Comparison of ENCODE assay signal across 7 mouse cellular contexts in genomic region chr1:171044365-171045078, GRCm38 (mm10). TPM values are rescaled to one million over a fixed set of nuclear protein-coding genes. Genes with fewer than 3 reads are reported as not detected.
DNase-seq lines count a peak whose midpoint lies in the region; ATAC-seq and TF ChIP-seq lines count a peak whose summit lies in the region.

No protein-coding gene starts in this region.

- peak overlapping the region; percentile 72 for H3K9ac ChIP-seq in embryonic facial prominence, embryonic 13.5 days
- H3K9ac ChIP-seq in heart, adult 2 months (ENCODE audit: low read depth, low read length), result peak overlapping the region; percentile 69
- H3K9ac ChIP-seq in limb, embryonic 11.5 days (ENCODE audit: low read length), result peak overlapping the region; percentile 38; the same call in 1 of the 2 replicates
- peak overlapping the region; percentile 61 for H3K9ac ChIP-seq in midbrain, embryonic 13.5 days (replicated peaks)

- 0 out of 2 replicates have a peak, but pooled peaks cover 5% of the 10 kb centered on the region for H3K27me3 ChIP-seq in embryonic facial prominence, embryonic 13.5 days
- H3K27me3 ChIP-seq in heart, adult 2 months (ENCODE audit: control insufficient read depth, insufficient read depth, low read length), result no peaks in the 10 kb centered on the region
- no peaks in the 10 kb centered on the region for H3K27me3 ChIP-seq in kidney, adult 2 months (replicated peaks; ENCODE audit: control insufficient read depth, insufficient read depth, low read length)
- H3K27me3 ChIP-seq in limb, embryonic 11.5 days (ENCODE audit: control insufficient read depth, insufficient read depth, low read length), result no peaks in the 10 kb centered on the region
- no peaks in the 10 kb centered on the region for H3K27me3 ChIP-seq in midbrain, embryonic 13.5 days

- DNase-seq in adrenal gland, postnatal 36 days, result peak; percentile 92 to 94
- peak; percentile 89 to 92 for DNase-seq in heart, adult 2 months
- peak; percentile 92 for DNase-seq in kidney, adult 2 months
- DNase-seq in limb, embryonic 11.5 days (ENCODE audit: low spot score), result peak; percentile 95
- DNase-seq in spleen, adult 12 weeks (ENCODE audit: low spot score), result peak; percentile 84

- WGBS in embryonic facial prominence, embryonic 13.5 days, result under 1% methylated on average over 33 of the region's 33 CpGs
- under 1% methylated on average over 33 of the region's 33 CpGs for WGBS in heart, adult 2 months
- WGBS in kidney, adult 2 months, result under 1% methylated on average over 33 of the region's 33 CpGs
- under 1% methylated on average over 33 of the region's 33 CpGs for WGBS in limb, embryonic 11.5 days
- WGBS in midbrain, embryonic 13.5 days, result under 1% methylated on average over 33 of the region's 33 CpGs

- no peaks in the 10 kb centered on the region for H3K9me3 ChIP-seq in embryonic facial prominence, embryonic 13.5 days
- no peaks in the 10 kb centered on the region for H3K9me3 ChIP-seq in limb, embryonic 11.5 days (ENCODE audit: control insufficient read depth, low read length)
- H3K9me3 ChIP-seq in midbrain, embryonic 13.5 days, result no peaks in the 10 kb centered on the region

- peak; percentile 90 for TF ChIP-seq EP300 in heart, adult 2 months (IDR thresholded peaks at IDR 0.05; ENCODE audit: insufficient read depth, low read depth, low read length)

- no peak for TF ChIP-seq CTCF in heart, adult 2 months (IDR thresholded peaks at IDR 0.05)
- TF ChIP-seq CTCF in kidney, adult 2 months (conservative IDR thresholded peaks at IDR 0.05; ENCODE audit: insufficient read depth, insufficient read length, low read depth, low read length), result no peak

- H3K4me2 ChIP-seq in embryonic facial prominence, embryonic 13.5 days, result peak overlapping the region; percentile 59
- peak overlapping the region; percentile 43 for H3K4me2 ChIP-seq in limb, embryonic 11.5 days (ENCODE audit: low read depth, severe bottlenecking)
- H3K4me2 ChIP-seq in midbrain, embryonic 13.5 days (replicated peaks), result peak overlapping the region; percentile 52

- peak; percentile 88 for ATAC-seq in embryonic facial prominence, embryonic 13.5 days (ENCODE audit: insufficient number of reproducible peaks, insufficient read depth, low FRiP score, low TSS enrichment, low read depth)
- peak; percentile 91 for ATAC-seq in limb, embryonic 11.5 days (ENCODE audit: insufficient number of reproducible peaks, low FRiP score, low TSS enrichment, low read depth)
- peak; percentile 97 for ATAC-seq in midbrain, embryonic 13.5 days

- intact Hi-C loops in heart, adult 2 months (cut with DNase I), result loop anchor here (2.0 kb wide), 3 partner anchors 18 to 66 kb away; no protein-coding TSS in a partner anchor

- no peaks in the 10 kb centered on the region for H3K79me2 ChIP-seq in heart, adult 2 months (replicated peaks; ENCODE audit: control insufficient read depth, insufficient read depth, low read length)

- peak overlapping the region; percentile 70 for H3K4me3 ChIP-seq in embryonic facial prominence, embryonic 13.5 days
- H3K4me3 ChIP-seq in heart, adult 2 months, result peak overlapping the region; percentile 85
- peak overlapping the region; percentile 75 for H3K4me3 ChIP-seq in kidney, adult 2 months (ENCODE audit: insufficient read depth, low read depth, low read length)
- H3K4me3 ChIP-seq in limb, embryonic 11.5 days (ENCODE audit: low read depth, low read length), result peak overlapping the region; percentile 57
- peak overlapping the region; percentile 66 for H3K4me3 ChIP-seq in midbrain, embryonic 13.5 days (replicated peaks)

- H3K36me3 ChIP-seq in embryonic facial prominence, embryonic 13.5 days, result no peaks in the 10 kb centered on the region
- H3K36me3 ChIP-seq in heart, adult 2 months (ENCODE audit: control insufficient read depth, insufficient read depth, low read length), result no peaks in the 10 kb centered on the region
- H3K36me3 ChIP-seq in kidney, adult 2 months (ENCODE audit: control insufficient read depth, insufficient read depth, low read length), result no peaks in the 10 kb centered on the region
- H3K36me3 ChIP-seq in limb, embryonic 11.5 days (ENCODE audit: control insufficient read depth, insufficient read depth, low read length), result no peaks in the 10 kb centered on the region
- no peaks in the 10 kb centered on the region for H3K36me3 ChIP-seq in midbrain, embryonic 13.5 days

- H3K4me1 ChIP-seq in embryonic facial prominence, embryonic 13.5 days, result peaks cover 6% of the 10 kb centered on the region; the same call in 1 of the 2 replicates
- no peaks in the 10 kb centered on the region; the same call in 1 of the 2 replicates for H3K4me1 ChIP-seq in heart, adult 2 months (ENCODE audit: control insufficient read depth, insufficient read depth, low read length)
- no peaks in the 10 kb centered on the region for H3K4me1 ChIP-seq in kidney, adult 2 months (ENCODE audit: control insufficient read depth, insufficient read depth, low read length)
- no peaks in the 10 kb centered on the region for H3K4me1 ChIP-seq in limb, embryonic 11.5 days (ENCODE audit: control insufficient read depth, insufficient read depth, low read length)
- H3K4me1 ChIP-seq in midbrain, embryonic 13.5 days (replicated peaks), result peaks cover 4% of the 10 kb centered on the region

- peak overlapping the region; percentile 91 for H3K27ac ChIP-seq in embryonic facial prominence, embryonic 13.5 days
- peak overlapping the region; percentile 91 for H3K27ac ChIP-seq in heart, adult 2 months
- H3K27ac ChIP-seq in kidney, adult 2 months (ENCODE audit: insufficient read depth, low read depth, low read length), result peak overlapping the region; percentile 63
- 0 out of 2 replicates have a peak overlapping the region, but pooled peaks have one; percentile 23 for H3K27ac ChIP-seq in limb, embryonic 11.5 days (replicated peaks; ENCODE audit: low read depth, low read length)
- peak overlapping the region; percentile 80 for H3K27ac ChIP-seq in midbrain, embryonic 13.5 days

- peak; percentile 56 for TF ChIP-seq POLR2A in heart, adult 2 months (IDR thresholded peaks at IDR 0.05; ENCODE audit: insufficient read depth, low read depth, low read length)
- no peak for TF ChIP-seq POLR2A in kidney, adult 2 months (IDR thresholded peaks at IDR 0.05; ENCODE audit: low read depth, low read length)

RNA-seq across cellular contexts. Expression of gene Fcgr3, which starts 20.2 kb away (rescaled TPM):
- total RNA-seq in adrenal gland, postnatal 36 days (2021), result 10 to 100 TPM; 10.9 to 19.5 TPM
- polyA plus RNA-seq in embryonic facial prominence, embryonic 13.5 days (2015; fragmentation: Nextera tagmentation; extraction: Ambion mirVana), result 9.4 and 10.1 TPM in 2 replicates
- 10 to 100 TPM; 12.1 to 12.7 TPM for total RNA-seq in heart, adult 2 months (2021)
- polyA plus RNA-seq in heart, adult 2 months (2012; rRNA removed), result 11.5 and 12.6 TPM in 2 replicates
- polyA plus RNA-seq in kidney, adult 2 months (2012; rRNA removed), result 4.8 and 6.4 TPM in 2 replicates
- polyA plus RNA-seq in limb, embryonic 11.5 days (2014; fragmentation: Nextera tagmentation; extraction: Ambion mirVana), result 4.0 and 4.7 TPM in 2 replicates
- polyA plus RNA-seq in midbrain, embryonic 13.5 days (2015; fragmentation: Nextera tagmentation; extraction: Ambion mirVana), result 4.8 and 6.0 TPM in 2 replicates

RNA-seq across cellular contexts. Expression of gene Fcgr4, which starts 25.8 kb away (rescaled TPM):
- 1 to 10 TPM; 2.6 to 7.6 TPM for total RNA-seq in adrenal gland, postnatal 36 days (2021)
- polyA plus RNA-seq in embryonic facial prominence, embryonic 13.5 days (2015; fragmentation: Nextera tagmentation; extraction: Ambion mirVana), result 0.41 and 0.55 TPM in 2 replicates
- total RNA-seq in heart, adult 2 months (2021), result 1 to 10 TPM in 1 of 2 experiments, under 1 TPM in 1; 0.70 to 1.2 TPM
- polyA plus RNA-seq in heart, adult 2 months (2012; rRNA removed), result 0.79 and 1.4 TPM in 2 replicates
- polyA plus RNA-seq in kidney, adult 2 months (2012; rRNA removed), result 3.3 and 3.7 TPM in 2 replicates
- 0.26 and 0.27 TPM in 2 replicates for polyA plus RNA-seq in limb, embryonic 11.5 days (2014; fragmentation: Nextera tagmentation; extraction: Ambion mirVana)
- 0.15 TPM in 1 of 2 replicates, not detected in the other for polyA plus RNA-seq in midbrain, embryonic 13.5 days (2015; fragmentation: Nextera tagmentation; extraction: Ambion mirVana)

Comparison
In these comparisons a context has a peak if more than half of its experiments do, and no peak if none do; other contexts are left out.
1. Peak in every context shown above with its lines: DNase-seq, ATAC-seq, H3K4me3 ChIP-seq and H3K27ac ChIP-seq.
2. H3K27ac ChIP-seq: peak in every context shown above with its lines; median percentile 91 in embryonic facial prominence, embryonic 13.5 days; 91 in heart, adult 2 months; 80 in midbrain, embryonic 13.5 days; 63 in kidney, adult 2 months; 23 in limb, embryonic 11.5 days.